Mouse (Mus musculus): Measurements from ENCODE around the gene Cfdp1. TPM values are rescaled to one million over a fixed set of nuclear protein-coding genes. Genes with fewer than 3 reads are reported as not detected.

Cfdp1 gene
- polyA plus RNA-seq, 1 experiment from 2014 or later = 220 TPM

Other genes starting within 250 kb of the Cfdp1 start
- gene Ldhd, start 223.9 kb downstream of the Cfdp1 start, polyA plus RNA-seq (2015; fragmentation: Nextera tagmentation; extraction: Ambion mirVana) = 2.3 and 2.8 TPM in 2 replicates
- 20.5 and 23.1 TPM in 2 replicates for gene Zfp1, start 210.9 kb downstream of the Cfdp1 start, polyA plus RNA-seq (2015; fragmentation: Nextera tagmentation; extraction: Ambion mirVana)
- 0.35 TPM in 1 of 2 replicates, not detected in the other for gene Ctrb1, start 163.3 kb downstream of the Cfdp1 start, polyA plus RNA-seq (2015; fragmentation: Nextera tagmentation; extraction: Ambion mirVana)
- gene Bcar1, start 110.5 kb downstream of the Cfdp1 start, polyA plus RNA-seq (2015; fragmentation: Nextera tagmentation; extraction: Ambion mirVana) = 49.6 and 60.1 TPM in 2 replicates
- 10.6 and 13.7 TPM in 2 replicates for gene Tmem170, start 22.5 kb upstream of the Cfdp1 start, polyA plus RNA-seq (2015; fragmentation: Nextera tagmentation; extraction: Ambion mirVana)
- 1.3 and 1.9 TPM in 2 replicates for gene Chst5, start 56.2 kb upstream of the Cfdp1 start, polyA plus RNA-seq (2015; fragmentation: Nextera tagmentation; extraction: Ambion mirVana)
- gene Tmem231, start 79.6 kb upstream of the Cfdp1 start, polyA plus RNA-seq (2015; fragmentation: Nextera tagmentation; extraction: Ambion mirVana) = 20.7 and 24.6 TPM in 2 replicates
- 197 and 202 TPM in 2 replicates for gene Gabarapl2, start 86.4 kb upstream of the Cfdp1 start, polyA plus RNA-seq (2015; fragmentation: Nextera tagmentation; extraction: Ambion mirVana)
- gene Adat1, start 138.0 kb upstream of the Cfdp1 start, polyA plus RNA-seq (2015; fragmentation: Nextera tagmentation; extraction: Ambion mirVana) = 11.7 and 12.0 TPM in 2 replicates
- gene Kars, start 157.0 kb upstream of the Cfdp1 start, polyA plus RNA-seq (2015; fragmentation: Nextera tagmentation; extraction: Ambion mirVana) = 213 and 217 TPM in 2 replicates
- 26.8 and 27.9 TPM in 2 replicates for gene Terf2ip, start 157.1 kb upstream of the Cfdp1 start, polyA plus RNA-seq (2015; fragmentation: Nextera tagmentation; extraction: Ambion mirVana)
- 0.75 and 0.78 TPM in 2 replicates for gene Gm6793, start 160.7 kb upstream of the Cfdp1 start, polyA plus RNA-seq (2015; fragmentation: Nextera tagmentation; extraction: Ambion mirVana)

Data from kidney, embryonic 16.5 days (tissue).